Mouse (Mus musculus) intestine, postnatal 0 days (tissue): ENCODE results near the gene Copb1. TPM values are rescaled to one million over a fixed set of nuclear protein-coding genes. Genes with fewer than 3 reads are reported as not detected.

Experiments used
- ATAC-seq: fragments of 200-750 bp; cut with Nextera tagmentation; 2 replicates; pipeline ENCODE4 v1.8.0; 2017; ENCODE audit warnings: mild to moderate bottlenecking, moderate TSS enrichment, moderate library complexity
- H3K27ac ChIP-seq: fragments of 300-500 bp; sonication (generic); 2 replicates; pipeline ENCODE4 v1.5.1; 2014; ENCODE audit warnings: mild to moderate bottlenecking, low read depth, low read length, moderate library complexity
- H3K27me3 ChIP-seq: fragments of 300-500 bp; sonication (generic); replicated peaks from 2 replicates; pipeline ENCODE4 v1.6.1; 2014; ENCODE audit warnings: low read length, mixed read lengths; ENCODE audit not compliant: control insufficient read depth, insufficient read depth
- H3K36me3 ChIP-seq: fragments of 300-500 bp; sonication (generic); 2 replicates; pipeline ENCODE4 v1.6.1; 2014; ENCODE audit warnings: mild to moderate bottlenecking, moderate library complexity; ENCODE audit not compliant: control insufficient read depth, insufficient read depth
- H3K4me1 ChIP-seq: fragments of 300-500 bp; sonication (generic); replicated peaks from 2 replicates; pipeline ENCODE4 v1.6.1; 2014; ENCODE audit warnings: antibody characterized with exemption, low read length, mixed read lengths; ENCODE audit not compliant: control insufficient read depth, insufficient read depth
- H3K4me2 ChIP-seq: fragments of 300-500 bp; sonication (generic); replicated peaks from 2 replicates; pipeline ENCODE4 v1.6.1; 2014; ENCODE audit warnings: low read depth, mild to moderate bottlenecking, moderate library complexity
- H3K4me3 ChIP-seq: fragments of 300-500 bp; sonication (generic); 2 replicates; pipeline ENCODE4 v1.5.1; 2014; ENCODE audit warnings: low read depth, low read length
- H3K9ac ChIP-seq: fragments of 300-500 bp; sonication (generic); 2 replicates; pipeline ENCODE4 v1.6.1; 2014; ENCODE audit warnings: mild to moderate bottlenecking, low read depth, low read length
- H3K9me3 ChIP-seq: fragments of 300-500 bp; sonication (generic); 2 replicates; pipeline ENCODE4 v1.6.1; 2016; ENCODE audit warnings: mixed run types; ENCODE audit not compliant: control insufficient read depth
- CTCF ChIP-seq: sonication (generic); IDR thresholded peaks from 2 replicates; pipeline ENCODE4 v1.5.1; 2016; ENCODE audit warnings: low read depth, mild to moderate bottlenecking, control low read depth, antibody characterized with exemption, moderate library complexity
- WGBS: fragments of 180-500 bp; shearing (Covaris S2); extraction: QIAGEN DNeasy Blood & Tissue Kit; methylation state at CpG from one replicate; pipeline ENCODE4 v1.1.7; 2014; 5-methylcytosine and 5-hydroxymethylcytosine counted together
- polyA plus RNA-seq: library from polyadenylated mRNA; unstranded; fragments of >200 nt; fragmentation: Nextera tagmentation; extraction: Ambion mirVana; gene quantifications from 2 replicates; pipeline ENCODE4 v1.2.1, GENCODE M21; 2015

Copb1 gene
- polyA plus RNA-seq, 1 experiment from 2014 or later = 140 TPM

DNA sequence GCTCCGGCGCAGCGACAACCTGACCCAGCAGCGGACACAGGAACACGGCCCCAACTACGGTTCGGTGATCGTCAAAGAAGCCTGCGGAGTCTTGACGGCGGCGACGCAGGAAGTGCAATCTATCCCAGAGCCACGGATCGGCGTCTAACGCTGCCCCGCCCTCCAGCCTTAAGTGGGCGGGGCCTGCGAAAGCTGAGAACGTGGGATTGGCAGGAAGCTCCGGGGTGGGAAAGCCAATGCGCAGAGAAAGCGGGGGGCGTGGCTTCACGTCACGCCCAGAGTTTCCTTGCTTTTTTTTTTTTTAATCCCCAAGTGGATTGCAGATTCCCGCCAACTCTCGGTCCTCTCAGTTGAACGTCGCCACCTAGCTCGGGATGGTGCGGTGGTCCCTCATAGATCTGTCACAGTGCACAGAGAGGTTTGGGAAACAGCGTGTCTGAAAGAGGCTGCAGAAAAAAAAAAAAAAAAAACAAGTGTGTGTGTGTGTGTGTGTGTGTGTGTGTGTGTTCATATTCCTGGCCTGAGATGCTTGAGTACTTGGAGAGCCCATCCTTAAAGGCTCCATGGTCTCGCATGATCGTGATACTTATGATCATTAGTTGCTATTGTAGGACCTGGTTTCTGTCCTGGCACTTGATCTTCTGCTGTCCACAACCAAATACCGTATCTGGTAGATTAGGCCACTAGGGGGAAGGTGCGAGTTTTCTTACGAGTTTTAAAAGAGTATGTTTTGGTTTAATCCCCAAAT is 21.7 kb upstream of the Copb1 start, which contains the start of gene Psma1:
Gene Psma1 (minus strand): TSS at position 114 of the 748 bp plus-strand sequence.
- H3K9ac ChIP-seq = peak within 1 kb of the TSS; percentile 77
- peaks cover 13% of the 10 kb centered on the region for H3K36me3 ChIP-seq
- H3K4me3 ChIP-seq = peak within 1 kb of the TSS; percentile 73
- H3K4me2 ChIP-seq = peak within 1 kb of the TSS; percentile 80
- WGBS = under 1% methylated on average over 39 of the region's 39 CpGs
- no peaks in the 10 kb centered on the region for H3K9me3 ChIP-seq
- H3K4me1 ChIP-seq = peaks cover 7% of the 10 kb centered on the region
- H3K27ac ChIP-seq = peak within 1 kb of the TSS; percentile 42
- TF ChIP-seq CTCF = peak; percentile 72
- no peaks in the 10 kb centered on the region for H3K27me3 ChIP-seq
- peak; percentile 95 for ATAC-seq

DNA sequence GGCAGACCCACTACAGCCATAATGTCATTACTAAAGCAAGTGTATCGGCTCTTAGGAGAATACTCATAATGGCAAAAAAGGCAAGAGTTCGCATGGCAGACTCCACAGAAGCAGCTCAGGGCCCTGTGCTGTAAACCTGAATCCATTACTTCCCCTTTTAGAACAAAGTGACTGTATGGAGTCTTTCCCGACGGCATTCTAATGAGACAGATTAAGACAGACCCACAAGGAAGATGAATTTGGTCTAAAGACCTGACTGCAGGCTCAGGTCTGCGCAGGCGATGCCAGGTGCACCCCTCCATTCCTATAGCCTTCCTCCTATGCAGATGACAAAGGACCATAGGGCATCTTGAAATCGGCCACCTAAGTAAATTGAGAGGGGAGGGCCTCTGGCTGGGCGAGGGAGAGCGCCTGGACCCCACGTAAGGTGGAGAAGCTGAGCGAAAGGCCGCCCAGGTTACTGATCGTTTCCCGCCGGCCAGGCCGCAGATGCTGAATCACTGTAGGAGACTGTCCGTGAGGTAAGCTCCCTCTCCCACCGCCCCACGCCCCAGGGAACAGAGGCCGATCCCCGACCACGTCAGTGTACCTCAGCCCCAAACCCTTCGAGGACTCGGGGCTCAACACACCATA is 21.0 kb upstream of the Copb1 start:
- Histone ChIP-seq H3K9me3 (no peaks in the 10 kb centered on the region), H3K4me1 (peaks cover 7% of the 10 kb centered on the region), H3K27ac (peak overlapping the region; percentile 42), H3K9ac (peak overlapping the region; percentile 77), H3K4me2 (peak overlapping the region; percentile 80), H3K36me3 (peaks cover 14% of the 10 kb centered on the region), H3K27me3 (no peaks in the 10 kb centered on the region), H3K4me3 (peak overlapping the region; percentile 73)
- ATAC-seq = peak; percentile 72
- under 1% methylated on average over 24 of the region's 24 CpGs for WGBS
- TF ChIP-seq CTCF = no peak

DNA sequence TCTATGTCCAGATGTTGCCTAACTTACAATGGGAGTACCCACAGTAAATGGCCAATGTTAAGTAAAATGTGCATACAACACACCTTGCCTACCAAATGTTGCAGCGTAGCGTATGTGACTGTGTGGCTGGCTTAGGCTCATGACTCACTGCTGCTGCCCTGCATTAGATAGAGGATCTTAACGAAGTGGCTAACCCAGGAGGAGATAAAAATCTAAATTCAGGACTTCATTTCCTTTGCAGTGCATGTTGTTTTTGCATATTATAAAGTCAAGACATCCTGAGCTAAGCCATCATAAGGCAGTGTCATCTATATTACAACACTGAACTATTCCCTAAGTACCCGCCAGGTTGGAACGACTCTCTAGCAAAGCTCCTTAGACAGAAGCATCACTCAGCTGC is 13.9 kb upstream of the Copb1 start:
- H3K27ac ChIP-seq = no peak overlapping the region
- H3K9me3 ChIP-seq = no peaks in the 10 kb centered on the region
- H3K4me2 ChIP-seq = no peak overlapping the region
- no peak for ATAC-seq
- WGBS = 92% methylated on average over 5 of the region's 5 CpGs
- no peak for TF ChIP-seq CTCF
- H3K36me3 ChIP-seq = peaks cover 65% of the 10 kb centered on the region
- no peak overlapping the region for H3K4me3 ChIP-seq
- no peak overlapping the region for H3K9ac ChIP-seq
- no peaks in the 10 kb centered on the region for H3K4me1 ChIP-seq
- no peaks in the 10 kb centered on the region for H3K27me3 ChIP-seq

DNA sequence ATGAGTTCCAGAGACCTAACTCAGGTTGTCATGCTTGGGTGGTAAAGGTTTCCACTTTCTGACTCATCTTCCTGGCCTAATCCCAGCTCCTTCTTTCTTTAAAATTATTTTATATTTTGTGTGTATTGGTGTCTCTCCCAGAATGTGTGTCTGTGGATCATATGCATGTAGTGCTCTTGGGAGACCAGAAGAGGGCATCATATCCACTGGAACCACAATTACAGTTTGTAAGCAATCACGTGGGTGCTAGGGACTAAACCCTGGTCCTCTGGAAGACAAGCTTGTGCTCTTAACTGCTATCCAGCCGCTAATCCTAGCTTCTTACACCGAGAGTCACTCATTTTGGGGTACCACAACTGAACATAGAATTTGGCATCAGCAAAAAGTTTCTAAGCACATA is 2.8 kb downstream of the Copb1 start:
- Histone ChIP-seq H3K9ac (no peak overlapping the region), H3K4me1 (no peaks in the 10 kb centered on the region), H3K9me3 (no peaks in the 10 kb centered on the region), H3K4me2 (no peak overlapping the region), H3K36me3 (peaks cover 43% of the 10 kb centered on the region), H3K27ac (no peak overlapping the region), H3K27me3 (no peaks in the 10 kb centered on the region), H3K4me3 (no peak overlapping the region)
- ATAC-seq = no peak
- 96% methylated on average over 3 of the region's 3 CpGs for WGBS
- peak; percentile 44 for TF ChIP-seq CTCF

DNA sequence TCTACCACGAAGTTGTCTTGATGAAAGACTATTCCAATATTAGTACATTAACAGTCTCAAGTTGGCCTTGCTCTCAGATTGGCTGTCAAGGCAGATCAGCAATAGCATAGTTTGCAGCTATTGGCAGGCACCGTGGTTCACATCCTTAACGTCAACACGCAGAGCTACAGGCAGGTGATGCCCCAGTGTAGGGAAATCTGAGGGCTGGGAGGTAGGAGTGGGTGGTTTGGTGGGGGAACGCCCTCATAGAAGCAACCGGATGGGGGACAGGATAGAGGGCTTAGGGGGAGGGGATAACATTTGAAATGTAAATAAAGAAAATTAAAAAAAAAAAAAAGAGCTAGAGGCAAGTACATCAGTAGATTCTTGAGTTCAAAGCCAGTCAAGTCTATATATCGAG is 20.5 kb downstream of the Copb1 start:
- no peaks in the 10 kb centered on the region for H3K9me3 ChIP-seq
- H3K4me3 ChIP-seq = no peak overlapping the region
- H3K27ac ChIP-seq = no peak overlapping the region
- H3K9ac ChIP-seq = no peak overlapping the region
- H3K27me3 ChIP-seq = no peaks in the 10 kb centered on the region
- no peaks in the 10 kb centered on the region for H3K4me1 ChIP-seq
- ATAC-seq = no peak
- no peak overlapping the region for H3K4me2 ChIP-seq
- TF ChIP-seq CTCF = no peak
- WGBS = 74% methylated on average over 7 of the region's 7 CpGs
- H3K36me3 ChIP-seq = peaks cover 63% of the 10 kb centered on the region

DNA sequence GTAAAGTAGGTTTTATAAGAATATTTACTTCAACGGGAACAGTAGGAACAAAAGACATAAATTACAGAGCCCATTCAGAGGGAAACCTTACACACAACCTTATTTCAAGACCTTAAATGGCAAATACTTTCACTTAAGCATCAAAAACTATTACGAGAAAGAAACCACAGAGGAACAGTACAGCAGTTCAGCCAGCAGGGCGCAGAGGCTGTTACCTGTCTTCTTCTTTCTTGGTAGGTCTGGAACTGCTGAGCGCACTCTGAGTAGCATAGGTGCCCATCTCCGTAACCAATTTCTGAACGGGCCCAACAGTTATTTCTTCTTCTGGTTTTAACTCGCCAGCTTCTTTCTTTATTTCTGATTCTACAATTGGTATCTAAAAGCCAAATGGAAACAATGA is 21.5 kb downstream of the Copb1 start:
- Histone ChIP-seq H3K4me3 (no peak overlapping the region), H3K36me3 (peaks cover 64% of the 10 kb centered on the region), H3K27me3 (no peaks in the 10 kb centered on the region), H3K27ac (no peak overlapping the region), H3K9ac (no peak overlapping the region), H3K4me2 (no peak overlapping the region), H3K4me1 (no peaks in the 10 kb centered on the region), H3K9me3 (no peaks in the 10 kb centered on the region)
- no peak for ATAC-seq
- TF ChIP-seq CTCF = peak; percentile 27; the same call in 1 of the 2 replicates
- 88% methylated on average over 7 of the region's 7 CpGs for WGBS
